Mouse (Mus musculus): ENCODE results near the gene Umodl1. TPM values are rescaled to one million over a fixed set of nuclear protein-coding genes. Genes with fewer than 3 reads are reported as not detected.

Gene Umodl1
- polyA plus RNA-seq (2015; fragmentation: Nextera tagmentation; extraction: Ambion mirVana), result 0.04 TPM in 1 of 2 replicates, not detected in the other

DNA sequence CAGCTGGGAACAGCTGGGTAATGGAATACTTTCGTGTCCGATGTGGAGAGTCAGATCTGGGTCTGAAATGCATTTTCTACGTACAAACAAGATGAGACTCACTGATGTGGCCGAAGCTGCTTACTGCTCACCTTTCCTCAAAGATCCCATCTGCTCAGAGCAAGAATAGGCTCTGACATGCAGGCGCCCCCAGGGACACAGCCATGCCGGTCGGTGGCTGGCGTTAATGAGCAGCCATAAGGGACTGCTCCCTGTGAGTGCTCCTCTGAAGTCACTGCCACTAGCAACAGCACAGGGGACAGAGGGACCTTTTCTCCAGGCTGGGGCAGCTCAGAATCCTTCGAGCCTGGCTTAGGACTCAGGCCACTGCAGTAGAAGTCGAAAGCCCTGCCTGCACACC, at the start of gene Umodl1:
Gene Umodl1 (plus strand): TSS at position 301 of the 400 bp plus-strand sequence.
- Histone ChIP-seq H3K27ac (ENCODE audit: low read length) (no peak within 1 kb of the TSS), H3K9ac (replicated peaks; ENCODE audit: low read depth, low read length) (no peak within 1 kb of the TSS), H3K9me3 (ENCODE audit: control insufficient read depth, low read length) (no peaks in the 10 kb centered on the region), H3K27me3 (replicated peaks; ENCODE audit: control insufficient read depth, insufficient read depth, low read length) (no peaks in the 10 kb centered on the region), H3K4me1 (replicated peaks; ENCODE audit: control insufficient read depth, insufficient read depth, low read length) (no peaks in the 10 kb centered on the region), H3K4me2 (ENCODE audit: low read length) (no peak within 1 kb of the TSS), H3K4me3 (replicated peaks; ENCODE audit: low read length) (no peak within 1 kb of the TSS), H3K36me3 (ENCODE audit: control insufficient read depth, insufficient read depth) (no peaks in the 10 kb centered on the region)
- no peak for ATAC-seq
- 64% methylated on average over 10 of the region's 10 CpGs for WGBS

DNA sequence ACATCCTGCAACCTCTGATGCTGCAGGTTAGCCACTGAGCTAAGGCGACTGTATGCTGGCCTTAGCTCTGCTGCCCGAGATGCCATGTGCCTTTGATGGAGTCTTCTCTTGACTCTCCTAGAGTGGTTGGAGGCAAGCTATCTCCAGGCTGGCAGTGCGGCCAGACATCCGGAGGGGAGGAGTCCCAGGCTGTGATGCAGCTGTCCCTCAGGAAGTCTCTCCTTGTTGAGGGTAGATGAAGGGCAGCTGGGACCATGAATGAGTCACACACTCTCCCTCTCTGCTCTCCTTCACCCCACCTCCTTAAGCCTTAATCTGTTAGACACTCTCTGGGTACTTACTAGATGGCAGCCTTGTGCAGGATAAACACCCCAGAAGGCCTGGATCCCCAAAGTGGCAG, 46.9 kb upstream of the Umodl1 start:
- no peaks in the 10 kb centered on the region for H3K27me3 ChIP-seq (replicated peaks; ENCODE audit: control insufficient read depth, insufficient read depth, low read length)
- no peak overlapping the region for H3K4me3 ChIP-seq (replicated peaks; ENCODE audit: low read length)
- H3K4me1 ChIP-seq (replicated peaks; ENCODE audit: control insufficient read depth, insufficient read depth, low read length), result peaks cover 3% of the 10 kb centered on the region; the same call in 1 of the 2 replicates
- H3K4me2 ChIP-seq (ENCODE audit: low read length), result no peak overlapping the region
- WGBS, result 78% methylated on average over 4 of the region's 4 CpGs
- H3K27ac ChIP-seq (ENCODE audit: low read length), result no peak overlapping the region
- no peak overlapping the region for H3K9ac ChIP-seq (replicated peaks; ENCODE audit: low read depth, low read length)
- H3K9me3 ChIP-seq (ENCODE audit: control insufficient read depth, low read length), result no peaks in the 10 kb centered on the region
- no peak for ATAC-seq
- no peaks in the 10 kb centered on the region for H3K36me3 ChIP-seq (ENCODE audit: control insufficient read depth, insufficient read depth)

- Histone ChIP-seq H3K4me2 (ENCODE audit: low read length) (no peak overlapping the region), H3K36me3 (ENCODE audit: control insufficient read depth, insufficient read depth) (no peaks in the 10 kb centered on the region), H3K4me1 (replicated peaks; ENCODE audit: control insufficient read depth, insufficient read depth, low read length) (peaks cover 3% of the 10 kb centered on the region; the same call in 1 of the 2 replicates), H3K27ac (ENCODE audit: low read length) (no peak overlapping the region), H3K27me3 (replicated peaks; ENCODE audit: control insufficient read depth, insufficient read depth, low read length) (no peaks in the 10 kb centered on the region), H3K9me3 (ENCODE audit: control insufficient read depth, low read length) (no peaks in the 10 kb centered on the region), H3K4me3 (replicated peaks; ENCODE audit: low read length) (no peak overlapping the region), H3K9ac (replicated peaks; ENCODE audit: low read depth, low read length) (no peak overlapping the region)
- 65% methylated on average over 27 of the region's 27 CpGs for WGBS
- ATAC-seq, result no peak
Observed at GRCm38 (mm10) chr17:30910866-30911731, 43.3 kb upstream of the Umodl1 start.

DNA sequence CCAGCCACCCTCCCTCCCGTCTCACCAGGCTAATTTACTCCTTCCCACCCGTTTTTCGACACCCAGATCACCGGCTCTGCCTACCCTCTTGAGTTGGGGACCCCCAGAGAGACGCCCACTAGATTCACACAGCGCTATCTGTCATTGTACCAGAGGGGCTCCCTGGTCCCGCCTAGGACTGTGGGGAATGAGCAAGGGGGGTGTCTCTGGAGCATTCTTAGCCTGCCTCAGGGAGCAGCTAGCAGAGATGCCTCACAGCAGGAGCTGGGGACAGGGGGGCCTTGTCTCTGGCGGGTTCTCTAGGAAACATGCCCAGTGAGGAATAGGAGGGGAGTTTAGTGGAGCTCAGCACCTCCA, 42.7 kb upstream of the Umodl1 start:
- H3K9me3 ChIP-seq (ENCODE audit: control insufficient read depth, low read length), result no peaks in the 10 kb centered on the region
- no peak for ATAC-seq
- 63% methylated on average over 8 of the region's 8 CpGs for WGBS

DNA sequence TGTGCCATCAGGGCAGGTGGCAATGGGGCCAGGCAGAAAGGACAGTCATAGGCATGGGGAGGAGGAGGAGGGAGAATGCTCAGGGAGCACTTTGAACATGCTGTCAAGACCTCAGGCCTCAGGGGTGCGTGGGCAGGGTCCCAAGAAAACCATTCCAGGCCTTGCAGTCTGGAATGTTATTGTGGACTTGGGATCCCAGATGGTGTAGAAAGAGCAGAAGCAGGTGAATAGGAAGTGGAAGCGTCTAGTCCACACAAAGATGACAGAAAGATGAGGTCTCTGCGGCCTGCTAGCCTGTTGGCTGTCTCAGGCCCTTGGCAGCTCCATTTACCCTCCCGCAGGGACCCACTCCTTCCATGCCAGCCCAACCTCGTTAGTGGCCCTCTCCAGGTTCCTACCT, 41.9 kb upstream of the Umodl1 start:
- Histone ChIP-seq H3K27me3 (replicated peaks; ENCODE audit: control insufficient read depth, insufficient read depth, low read length) (no peaks in the 10 kb centered on the region), H3K9me3 (ENCODE audit: control insufficient read depth, low read length) (no peaks in the 10 kb centered on the region), H3K36me3 (ENCODE audit: control insufficient read depth, insufficient read depth) (no peaks in the 10 kb centered on the region), H3K4me3 (replicated peaks; ENCODE audit: low read length) (no peak overlapping the region), H3K27ac (ENCODE audit: low read length) (no peak overlapping the region), H3K4me1 (replicated peaks; ENCODE audit: control insufficient read depth, insufficient read depth, low read length) (peaks cover 3% of the 10 kb centered on the region; the same call in 1 of the 2 replicates), H3K4me2 (ENCODE audit: low read length) (no peak overlapping the region), H3K9ac (replicated peaks; ENCODE audit: low read depth, low read length) (no peak overlapping the region)
- ATAC-seq, result no peak
- 60% methylated on average over 5 of the region's 5 CpGs for WGBS

More for the DNA sequence above, 42.7 kb upstream of the Umodl1 start:
- H3K9ac ChIP-seq (replicated peaks; ENCODE audit: low read depth, low read length), result no peak overlapping the region
- no peak overlapping the region for H3K4me3 ChIP-seq (replicated peaks; ENCODE audit: low read length)
- no peak overlapping the region for H3K27ac ChIP-seq (ENCODE audit: low read length)
- no peaks in the 10 kb centered on the region for H3K36me3 ChIP-seq (ENCODE audit: control insufficient read depth, insufficient read depth)
- H3K4me2 ChIP-seq (ENCODE audit: low read length), result no peak overlapping the region
- peaks cover 3% of the 10 kb centered on the region; the same call in 1 of the 2 replicates for H3K4me1 ChIP-seq (replicated peaks; ENCODE audit: control insufficient read depth, insufficient read depth, low read length)
- H3K27me3 ChIP-seq (replicated peaks; ENCODE audit: control insufficient read depth, insufficient read depth, low read length), result no peaks in the 10 kb centered on the region

DNA sequence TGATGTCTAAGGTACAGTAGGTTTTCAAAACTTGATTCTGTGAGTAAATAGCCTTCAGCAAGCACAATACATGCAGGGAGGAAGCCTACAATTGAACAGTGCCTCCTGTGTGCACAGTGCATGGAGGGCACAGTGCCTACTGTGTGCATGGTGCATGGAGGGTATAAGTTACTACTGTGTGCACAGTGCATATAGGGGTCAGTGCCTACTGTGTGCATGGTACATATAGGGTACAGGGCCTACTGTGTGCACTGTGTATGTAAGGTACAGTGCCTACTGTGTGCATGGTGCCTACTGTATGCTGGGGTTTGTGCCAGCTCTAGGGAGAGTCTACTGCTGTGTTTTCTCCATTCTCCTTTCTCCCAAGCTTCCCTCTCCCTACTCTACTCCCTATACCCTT, 40.2 kb upstream of the Umodl1 start:
- Histone ChIP-seq H3K27me3 (replicated peaks; ENCODE audit: control insufficient read depth, insufficient read depth, low read length) (no peaks in the 10 kb centered on the region), H3K9me3 (ENCODE audit: control insufficient read depth, low read length) (no peaks in the 10 kb centered on the region), H3K4me2 (ENCODE audit: low read length) (no peak overlapping the region), H3K36me3 (ENCODE audit: control insufficient read depth, insufficient read depth) (no peaks in the 10 kb centered on the region), H3K4me3 (replicated peaks; ENCODE audit: low read length) (no peak overlapping the region), H3K4me1 (replicated peaks; ENCODE audit: control insufficient read depth, insufficient read depth, low read length) (peaks cover 3% of the 10 kb centered on the region; the same call in 1 of the 2 replicates), H3K27ac (ENCODE audit: low read length) (no peak overlapping the region), H3K9ac (replicated peaks; ENCODE audit: low read depth, low read length) (no peak overlapping the region)
- ATAC-seq, result no peak

DNA sequence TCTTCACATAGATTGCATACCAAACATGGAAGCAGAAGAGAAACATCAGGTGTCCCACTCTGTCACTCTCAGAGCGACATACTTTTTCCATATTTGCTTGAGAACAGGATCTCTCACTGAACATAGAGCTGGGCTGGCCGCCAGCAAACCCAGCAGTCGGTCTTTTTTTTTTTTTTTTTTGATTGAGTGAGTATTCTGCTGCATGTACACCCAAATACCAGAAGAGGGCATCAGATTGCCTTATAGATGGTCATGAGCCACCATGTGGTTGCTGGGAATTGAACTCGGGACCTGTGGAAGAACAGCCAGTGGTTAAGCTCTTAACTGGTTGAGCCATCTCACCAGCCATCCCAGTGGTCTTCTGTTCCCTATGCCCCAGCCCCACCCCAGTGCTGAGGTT, 30.9 kb upstream of the Umodl1 start:
- Histone ChIP-seq H3K4me3 (replicated peaks; ENCODE audit: low read length) (no peak overlapping the region), H3K9ac (replicated peaks; ENCODE audit: low read depth, low read length) (no peak overlapping the region), H3K4me1 (replicated peaks; ENCODE audit: control insufficient read depth, insufficient read depth, low read length) (no peaks in the 10 kb centered on the region), H3K36me3 (ENCODE audit: control insufficient read depth, insufficient read depth) (no peaks in the 10 kb centered on the region), H3K27ac (ENCODE audit: low read length) (no peak overlapping the region), H3K9me3 (ENCODE audit: control insufficient read depth, low read length) (no peaks in the 10 kb centered on the region), H3K27me3 (replicated peaks; ENCODE audit: control insufficient read depth, insufficient read depth, low read length) (no peaks in the 10 kb centered on the region), H3K4me2 (ENCODE audit: low read length) (no peak overlapping the region)
- no peak for ATAC-seq
- 53% methylated on average over 4 of the region's 4 CpGs for WGBS

DNA sequence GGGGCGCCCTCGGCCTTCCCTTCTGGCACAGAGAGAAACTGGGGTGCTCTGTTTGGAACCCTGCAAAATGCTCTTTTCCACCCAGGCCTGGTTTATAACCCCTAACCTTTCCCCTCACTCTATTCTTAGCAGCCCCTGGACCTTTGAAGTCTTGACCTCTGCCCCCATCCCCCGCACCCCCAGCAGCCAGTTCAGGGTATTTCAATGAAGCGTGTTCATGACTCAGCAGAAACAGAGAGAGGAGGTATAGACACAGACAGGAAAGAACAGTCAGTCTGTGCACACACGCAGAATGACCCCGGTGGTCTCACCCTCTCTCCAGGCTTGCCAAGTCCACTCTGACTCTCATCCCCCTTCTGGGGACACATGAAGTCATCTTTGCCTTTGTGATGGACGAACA, 23.6 kb upstream of the Umodl1 start:
- Histone ChIP-seq H3K27ac (ENCODE audit: low read length) (no peak overlapping the region), H3K9ac (replicated peaks; ENCODE audit: low read depth, low read length) (no peak overlapping the region), H3K9me3 (ENCODE audit: control insufficient read depth, low read length) (no peaks in the 10 kb centered on the region), H3K4me3 (replicated peaks; ENCODE audit: low read length) (no peak overlapping the region), H3K27me3 (replicated peaks; ENCODE audit: control insufficient read depth, insufficient read depth, low read length) (no peaks in the 10 kb centered on the region), H3K36me3 (ENCODE audit: control insufficient read depth, insufficient read depth) (no peaks in the 10 kb centered on the region), H3K4me2 (ENCODE audit: low read length) (no peak overlapping the region), H3K4me1 (replicated peaks; ENCODE audit: control insufficient read depth, insufficient read depth, low read length) (0 out of 2 replicates have a peak, but pooled peaks cover 2% of the 10 kb centered on the region)
- WGBS, result 86% methylated on average over 7 of the region's 7 CpGs
- no peak for ATAC-seq

- no peak for ATAC-seq
- H3K27ac ChIP-seq (ENCODE audit: low read length), result no peak overlapping the region
- 90% methylated on average over 5 of the region's 5 CpGs for WGBS
Observed at GRCm38 (mm10) chr17:30932836-30933235, 21.6 kb upstream of the Umodl1 start.

More at GRCm38 (mm10) chr17:30932836-30933235, 21.6 kb upstream of the Umodl1 start:
- H3K4me2 ChIP-seq (ENCODE audit: low read length), result no peak overlapping the region
- no peak overlapping the region for H3K9ac ChIP-seq (replicated peaks; ENCODE audit: low read depth, low read length)
- no peaks in the 10 kb centered on the region for H3K27me3 ChIP-seq (replicated peaks; ENCODE audit: control insufficient read depth, insufficient read depth, low read length)
- 0 out of 2 replicates have a peak, but pooled peaks cover 2% of the 10 kb centered on the region for H3K4me1 ChIP-seq (replicated peaks; ENCODE audit: control insufficient read depth, insufficient read depth, low read length)
- H3K4me3 ChIP-seq (replicated peaks; ENCODE audit: low read length), result no peak overlapping the region
- no peaks in the 10 kb centered on the region for H3K36me3 ChIP-seq (ENCODE audit: control insufficient read depth, insufficient read depth)
- no peaks in the 10 kb centered on the region for H3K9me3 ChIP-seq (ENCODE audit: control insufficient read depth, low read length)
